25 mouse cellular contexts compared by ENCODE assay signal in genomic region chr2:50156009-50156408, GRCm38 (mm10).
"Had no signal": no experiment of that assay in that cellular context is flagged by ENCODE, and none has a peak within 500 bp of the region (broad histone marks: within the 10 kb centered on the region; RNA-seq: fewer than 3 reads in every experiment).

No protein-coding gene starts in this region.

- H3K4me3 ChIP-seq: gastrocnemius, adult 2 months; heart, embryonic 10.5 days; heart, embryonic 12.5 days; hindbrain, embryonic 10.5 days; hindbrain, embryonic 12.5 days; intestine, embryonic 15.5 days; left cerebral cortex, adult 2 months; limb, embryonic 13.5 days; limb, embryonic 15.5 days; liver, embryonic 12.5 days had no signal

- DNase-seq: gastrocnemius, adult 2 months; gastrocnemius, postnatal 10 days; gastrocnemius, postnatal 25 days; heart, postnatal 10 days; heart, postnatal 4 days; kidney, adult 18-20 months; kidney, adult 8-10 months; kidney, postnatal 14 days; kidney, postnatal 36 days; left cerebral cortex, postnatal 4 days had no signal

- H3K9me3 ChIP-seq: heart, embryonic 10.5 days; hindbrain, embryonic 10.5 days; hindbrain, embryonic 12.5 days; intestine, embryonic 15.5 days; limb, embryonic 13.5 days; limb, embryonic 15.5 days; liver, embryonic 12.5 days had no signal

- H3K36me3 ChIP-seq: heart, embryonic 12.5 days; hindbrain, embryonic 10.5 days; hindbrain, embryonic 12.5 days; intestine, embryonic 15.5 days; limb, embryonic 13.5 days; limb, embryonic 15.5 days; liver, embryonic 12.5 days had no signal

- H3K27ac ChIP-seq: gastrocnemius, adult 2 months; heart, embryonic 10.5 days; hindbrain, embryonic 10.5 days; hindbrain, embryonic 12.5 days; hindbrain, embryonic 14.5 days; intestine, embryonic 15.5 days; kidney, postnatal 0 days; left cerebral cortex, adult 2 months; limb, embryonic 13.5 days; limb, embryonic 15.5 days; liver, embryonic 12.5 days; liver, embryonic 14.5 days had no signal

- H3K4me1 ChIP-seq: hindbrain, embryonic 10.5 days; hindbrain, embryonic 12.5 days; intestine, embryonic 15.5 days; liver, embryonic 12.5 days had no signal

- H3K27me3 ChIP-seq: heart, embryonic 12.5 days; hindbrain, embryonic 12.5 days; intestine, embryonic 15.5 days; limb, embryonic 13.5 days; limb, embryonic 15.5 days; liver, embryonic 12.5 days had no signal

- H3K4me2 ChIP-seq: heart, embryonic 12.5 days; hindbrain, embryonic 12.5 days; hindbrain, embryonic 14.5 days; intestine, embryonic 15.5 days; limb, embryonic 13.5 days; limb, embryonic 15.5 days; liver, embryonic 12.5 days had no signal

- H3K9ac ChIP-seq: heart, embryonic 12.5 days; hindbrain, embryonic 12.5 days; hindbrain, embryonic 14.5 days; intestine, embryonic 15.5 days; limb, embryonic 13.5 days; limb, embryonic 15.5 days; liver, embryonic 12.5 days; liver, embryonic 14.5 days had no signal

- ATAC-seq: hindbrain, embryonic 16.5 days; inflammation-experienced regulatory T-cells, adult 6 months; intestine, embryonic 15.5 days; intestine, postnatal 0 days; liver, embryonic 12.5 days had no signal
